Mouse (Mus musculus): Measurements from ENCODE around the gene C2cd4c. TPM values are rescaled to one million over a fixed set of nuclear protein-coding genes. Genes with fewer than 3 reads are reported as not detected.

Gene C2cd4c
- total and polyA plus RNA-seq, 2 experiments, result 0.10 TPM; not detected in 1

DNA sequence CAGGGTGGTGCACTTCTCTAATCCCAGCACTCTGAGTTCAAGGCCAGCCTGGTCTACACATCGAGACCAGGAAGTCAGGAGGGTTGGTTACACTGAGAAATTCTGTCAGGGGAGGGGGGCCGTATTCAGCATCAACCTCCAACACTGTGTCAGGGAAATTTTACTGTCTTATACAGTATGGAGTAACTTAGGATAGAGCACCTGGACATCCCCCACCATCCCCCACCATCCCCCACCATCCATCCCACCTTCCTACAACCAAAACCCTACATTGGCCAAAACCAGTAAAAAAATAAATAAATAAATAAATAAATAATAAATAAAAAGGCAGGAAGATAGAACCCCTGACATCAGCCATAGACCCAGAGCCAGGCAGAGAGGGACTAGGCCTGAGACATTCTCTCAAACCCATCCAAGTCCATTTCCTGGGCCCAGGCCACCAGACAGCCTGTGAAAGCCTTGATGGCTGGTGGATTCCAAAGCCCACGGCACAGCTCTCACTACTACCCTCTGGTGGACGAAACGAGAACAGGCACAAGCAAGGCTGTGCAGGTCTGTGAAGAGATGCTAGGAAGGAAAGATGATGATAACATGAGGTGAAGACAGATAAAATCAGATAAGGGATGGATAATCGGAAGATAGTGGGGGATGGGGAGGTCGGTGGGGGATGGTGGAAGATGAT, 35.4 kb upstream of the C2cd4c start:
- no peaks in the 10 kb centered on the region for H3K4me1 ChIP-seq (ENCODE audit: control insufficient read depth, insufficient read depth, low read length)
- no peaks in the 10 kb centered on the region for H3K36me3 ChIP-seq (ENCODE audit: control insufficient read depth, insufficient read depth, low read length)
- H3K9ac ChIP-seq (ENCODE audit: low read depth, low read length), result no peak overlapping the region
- no peak overlapping the region for H3K27ac ChIP-seq (replicated peaks; ENCODE audit: insufficient read depth, low read depth, low read length)
- H3K27me3 ChIP-seq (ENCODE audit: control insufficient read depth, insufficient read depth, low read length), result no peaks in the 10 kb centered on the region
- H3K4me3 ChIP-seq (ENCODE audit: insufficient read depth, low read depth, low read length), result no peak overlapping the region
- 25% methylated on average over 7 of the region's 7 CpGs for WGBS
- no peaks in the 10 kb centered on the region for H3K79me2 ChIP-seq (ENCODE audit: control insufficient read depth, insufficient read depth, low read length)
- TF ChIP-seq POLR2A (IDR thresholded peaks at IDR 0.05; ENCODE audit: extremely low read depth, insufficient read depth, low read length) (no peak), CTCF (IDR thresholded peaks at IDR 0.05; ENCODE audit: low read depth, low read length) (peak; percentile 93)
- peak; percentile 41 for DNase-seq (ENCODE audit: extremely low read depth, low read depth, low spot score)

DNA sequence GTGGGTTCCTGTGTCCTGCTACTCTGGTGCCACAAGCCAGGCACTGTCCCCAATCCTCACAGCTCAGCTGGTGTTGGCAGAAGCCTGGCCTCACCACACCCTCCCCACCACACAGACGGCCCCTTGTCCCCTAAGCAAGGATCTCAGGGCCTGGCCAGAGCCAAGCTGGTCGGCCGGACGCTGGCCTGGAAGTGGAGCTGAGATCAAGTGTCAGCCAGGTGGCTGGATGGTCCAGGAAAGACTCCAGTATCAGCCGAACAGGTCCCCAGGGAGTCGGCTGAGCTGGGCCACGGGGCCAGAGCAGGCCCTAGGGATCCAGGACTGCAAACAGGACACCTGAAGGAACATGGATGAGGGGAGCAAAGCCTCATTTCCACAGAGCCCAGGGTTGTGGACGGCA, 31.9 kb upstream of the C2cd4c start, which contains the start of gene Odf3l2:
Gene Odf3l2, minus strand, starts transcription at position 28 of the 400 bp plus-strand sequence.
- no peak for TF ChIP-seq POLR2A (IDR thresholded peaks at IDR 0.05; ENCODE audit: extremely low read depth, insufficient read depth, low read length)
- no peak for TF ChIP-seq CTCF (IDR thresholded peaks at IDR 0.05; ENCODE audit: low read depth, low read length)
- Histone ChIP-seq H3K4me1 (ENCODE audit: control insufficient read depth, insufficient read depth, low read length) (no peaks in the 10 kb centered on the region), H3K36me3 (ENCODE audit: control insufficient read depth, insufficient read depth, low read length) (no peaks in the 10 kb centered on the region), H3K4me3 (ENCODE audit: insufficient read depth, low read depth, low read length) (no peak within 1 kb of the TSS), H3K27ac (replicated peaks; ENCODE audit: insufficient read depth, low read depth, low read length) (no peak within 1 kb of the TSS), H3K9ac (ENCODE audit: low read depth, low read length) (no peak within 1 kb of the TSS), H3K27me3 (ENCODE audit: control insufficient read depth, insufficient read depth, low read length) (no peaks in the 10 kb centered on the region), H3K79me2 (ENCODE audit: control insufficient read depth, insufficient read depth, low read length) (no peaks in the 10 kb centered on the region)
- no peak for DNase-seq (ENCODE audit: extremely low read depth, low read depth, low spot score)
- 81% methylated on average over 8 of the region's 8 CpGs for WGBS

DNA sequence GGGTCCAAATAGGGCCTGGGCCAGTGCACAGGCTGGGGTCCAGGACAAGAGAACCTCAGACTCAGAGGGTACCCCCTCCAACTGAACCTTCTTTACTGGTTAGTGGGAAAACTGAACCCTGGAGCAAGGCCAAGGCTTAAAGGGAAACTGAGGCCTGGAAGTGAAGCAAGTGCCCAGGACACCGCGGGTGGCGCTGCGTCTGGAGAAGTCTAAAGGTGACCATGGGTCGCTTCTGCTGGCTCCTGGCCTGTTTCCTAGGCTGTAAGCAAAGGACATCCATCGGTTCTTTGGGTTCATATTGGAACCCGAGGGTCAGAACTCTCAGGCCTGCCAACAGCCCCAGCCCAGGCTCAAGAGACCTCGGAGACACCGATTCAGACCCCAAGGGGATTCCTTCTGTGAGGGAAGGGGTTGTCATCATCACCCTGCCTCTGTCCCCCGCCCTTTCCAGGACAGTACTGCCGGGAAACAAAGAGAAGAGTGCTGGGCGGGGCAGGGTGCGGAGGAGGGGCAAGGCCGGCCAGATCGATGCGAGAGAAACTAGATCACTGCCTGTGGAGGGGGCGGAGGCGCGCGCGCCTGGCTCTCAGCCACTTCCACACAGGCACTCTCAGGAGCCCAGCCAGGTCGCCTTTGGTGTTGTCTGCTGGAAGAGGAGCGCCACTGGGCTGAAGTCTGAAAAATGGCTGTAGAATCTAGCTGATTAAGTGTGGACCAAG, 24.8 kb upstream of the C2cd4c start:
- Histone ChIP-seq H3K9ac (ENCODE audit: low read depth, low read length) (no peak overlapping the region), H3K4me3 (ENCODE audit: insufficient read depth, low read depth, low read length) (no peak overlapping the region), H3K27me3 (ENCODE audit: control insufficient read depth, insufficient read depth, low read length) (peaks cover 10% of the 10 kb centered on the region), H3K4me1 (ENCODE audit: control insufficient read depth, insufficient read depth, low read length) (peaks cover 2% of the 10 kb centered on the region), H3K27ac (replicated peaks; ENCODE audit: insufficient read depth, low read depth, low read length) (no peak overlapping the region), H3K36me3 (ENCODE audit: control insufficient read depth, insufficient read depth, low read length) (no peaks in the 10 kb centered on the region), H3K79me2 (ENCODE audit: control insufficient read depth, insufficient read depth, low read length) (no peaks in the 10 kb centered on the region)
- 8% methylated on average over 23 of the region's 23 CpGs for WGBS
- no peak for TF ChIP-seq POLR2A (IDR thresholded peaks at IDR 0.05; ENCODE audit: extremely low read depth, insufficient read depth, low read length)
- 0 out of 2 replicates have a peak, but pooled peaks have one; percentile 3 for TF ChIP-seq CTCF (IDR thresholded peaks at IDR 0.05; ENCODE audit: low read depth, low read length)
- peak; percentile 48 for DNase-seq (ENCODE audit: extremely low read depth, low read depth, low spot score)

DNA sequence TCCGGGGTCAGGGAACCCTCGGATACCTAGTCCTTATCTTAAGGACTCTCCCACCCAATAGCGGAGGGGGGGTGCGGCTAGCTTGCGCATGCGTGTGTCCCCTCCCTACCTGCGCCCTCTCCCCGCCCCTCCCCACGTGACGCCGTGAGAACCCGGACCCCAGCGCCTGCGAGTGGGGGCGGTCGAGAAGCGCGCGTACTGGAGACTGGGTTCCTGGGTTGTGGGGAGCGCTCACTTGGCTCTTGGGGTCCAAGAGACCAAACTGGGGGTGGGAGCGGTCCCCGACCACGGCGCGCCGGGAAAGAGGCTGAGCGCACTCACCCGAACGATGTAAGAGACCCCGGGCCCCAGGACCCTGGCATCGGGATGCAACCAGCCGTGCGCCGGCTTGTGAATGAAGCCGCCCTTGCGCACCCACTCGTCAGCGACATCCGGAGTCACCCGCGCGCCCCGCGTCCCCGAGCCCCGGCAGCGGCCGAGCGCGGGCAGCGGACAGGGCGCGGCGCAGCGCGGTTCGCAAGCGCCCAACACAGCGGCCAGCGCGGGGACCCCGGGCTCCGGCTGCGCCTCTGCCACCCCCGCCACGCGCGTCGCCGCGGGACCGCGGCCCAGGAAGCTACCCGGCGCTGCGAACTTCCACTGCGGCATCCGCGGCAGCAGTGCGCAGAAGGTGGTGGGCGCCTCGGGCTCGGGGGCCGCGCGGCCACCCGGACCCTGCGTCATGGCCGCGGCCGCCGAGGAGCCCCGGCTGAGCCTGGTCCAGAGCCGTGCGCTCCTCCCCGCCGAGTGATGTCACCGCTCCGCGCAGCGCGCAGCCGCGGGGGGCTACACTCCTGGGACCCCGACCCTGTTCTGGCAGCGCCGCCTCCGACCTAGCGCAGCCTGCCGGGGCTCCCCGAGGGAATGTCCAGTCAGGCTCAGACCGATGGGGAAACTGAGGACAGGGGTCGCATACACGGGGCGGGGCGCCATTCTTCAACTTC, 23.6 kb upstream of the C2cd4c start, which contains the start of gene Shc2:
Gene Shc2, minus strand, starts transcription at position 791 of the 983 bp plus-strand sequence.
- Histone ChIP-seq H3K4me1 (ENCODE audit: control insufficient read depth, insufficient read depth, low read length) (peaks cover 2% of the 10 kb centered on the region), H3K27me3 (ENCODE audit: control insufficient read depth, insufficient read depth, low read length) (peaks cover 10% of the 10 kb centered on the region), H3K36me3 (ENCODE audit: control insufficient read depth, insufficient read depth, low read length) (no peaks in the 10 kb centered on the region), H3K4me3 (ENCODE audit: insufficient read depth, low read depth, low read length) (peak within 1 kb of the TSS; percentile 31; the same call in 1 of the 2 replicates), H3K27ac (replicated peaks; ENCODE audit: insufficient read depth, low read depth, low read length) (no peak within 1 kb of the TSS), H3K9ac (ENCODE audit: low read depth, low read length) (no peak within 1 kb of the TSS), H3K79me2 (ENCODE audit: control insufficient read depth, insufficient read depth, low read length) (no peaks in the 10 kb centered on the region)
- TF ChIP-seq CTCF (IDR thresholded peaks at IDR 0.05; ENCODE audit: low read depth, low read length) (no peak), POLR2A (IDR thresholded peaks at IDR 0.05; ENCODE audit: extremely low read depth, insufficient read depth, low read length) (no peak)
- no peak for DNase-seq (ENCODE audit: extremely low read depth, low read depth, low spot score)
- WGBS, result 2% methylated on average over 115 of the region's 116 CpGs

DNA sequence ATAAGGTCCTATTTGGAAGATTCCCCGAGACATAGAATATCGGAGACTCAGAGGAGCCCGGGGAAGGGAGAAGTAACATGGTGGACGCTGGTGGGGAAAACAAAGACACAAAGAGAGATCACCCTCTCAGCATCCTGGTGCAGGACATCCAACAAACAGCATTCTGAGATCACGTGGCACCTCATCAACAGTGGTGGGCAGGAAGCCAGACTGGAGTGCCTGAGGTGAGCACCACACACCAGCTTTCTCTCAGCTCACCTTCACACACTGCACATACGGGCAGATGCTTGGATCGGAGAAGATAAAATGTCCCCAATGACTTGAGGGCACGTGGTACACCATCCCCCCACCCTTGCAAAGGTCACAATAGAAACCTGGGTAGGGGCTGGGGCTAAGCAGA, 22.5 kb upstream of the C2cd4c start:
- no peak for DNase-seq (ENCODE audit: extremely low read depth, low read depth, low spot score)
- no peak overlapping the region for H3K4me3 ChIP-seq (ENCODE audit: insufficient read depth, low read depth, low read length)
- no peak overlapping the region for H3K9ac ChIP-seq (ENCODE audit: low read depth, low read length)
- peaks cover 10% of the 10 kb centered on the region for H3K27me3 ChIP-seq (ENCODE audit: control insufficient read depth, insufficient read depth, low read length)
- H3K36me3 ChIP-seq (ENCODE audit: control insufficient read depth, insufficient read depth, low read length), result no peaks in the 10 kb centered on the region
- 85% methylated on average over 8 of the region's 8 CpGs for WGBS
- peaks cover 2% of the 10 kb centered on the region for H3K4me1 ChIP-seq (ENCODE audit: control insufficient read depth, insufficient read depth, low read length)
- H3K79me2 ChIP-seq (ENCODE audit: control insufficient read depth, insufficient read depth, low read length), result no peaks in the 10 kb centered on the region
- TF ChIP-seq POLR2A (IDR thresholded peaks at IDR 0.05; ENCODE audit: extremely low read depth, insufficient read depth, low read length) (no peak), CTCF (IDR thresholded peaks at IDR 0.05; ENCODE audit: low read depth, low read length) (no peak)
- H3K27ac ChIP-seq (replicated peaks; ENCODE audit: insufficient read depth, low read depth, low read length), result no peak overlapping the region
